Mouse (Mus musculus): ENCODE measurements around the gene Olfr837. TPM values are rescaled to one million over a fixed set of nuclear protein-coding genes. Genes with fewer than 3 reads are reported as not detected.

Gene Olfr837
- total RNA-seq (2023): not detected

DNA sequence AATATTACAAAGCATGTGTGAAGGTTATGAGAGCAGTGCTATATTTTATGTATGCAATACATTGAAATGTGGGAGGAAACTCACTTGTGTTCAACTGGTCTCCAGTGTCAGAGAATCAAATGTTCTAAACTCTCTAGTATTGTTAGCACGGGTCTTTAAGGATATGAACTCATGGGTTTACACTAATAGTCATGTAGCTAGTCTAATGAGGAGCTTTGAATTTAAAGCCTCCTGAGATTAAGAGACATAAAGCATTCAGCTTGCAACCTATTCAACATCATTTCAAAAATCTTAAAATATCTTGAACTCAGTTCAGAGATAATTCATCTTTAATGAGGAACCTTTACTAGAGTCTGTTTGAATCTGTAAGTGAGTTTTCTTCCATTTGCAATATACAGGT is at the start of gene Olfr837:
Gene Olfr837 (plus strand): TSS at position 301 of the 400 bp plus-strand sequence.

DNA sequence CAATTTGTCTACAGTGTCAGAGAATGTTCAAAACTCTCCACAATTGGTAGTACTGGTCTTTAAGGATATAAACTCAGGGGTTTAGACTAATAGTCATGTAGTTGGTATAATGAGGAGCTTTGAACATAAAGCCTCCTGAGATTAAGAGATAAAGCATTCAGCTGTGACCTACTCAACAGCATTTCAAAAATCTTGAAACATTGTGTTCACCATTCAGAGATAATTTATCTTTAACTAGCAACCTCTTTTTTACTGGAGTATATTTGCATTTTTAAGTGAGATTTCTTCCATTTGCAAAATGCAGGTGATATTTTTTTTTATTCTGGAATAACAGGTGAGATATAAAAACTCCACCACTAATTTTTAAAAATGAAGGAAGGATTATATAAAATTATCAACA is 16.0 kb upstream of the Olfr837 start, which contains the start of gene Olfr836:
Gene Olfr836 (plus strand): TSS at position 301 of the 400 bp plus-strand sequence.

DNA sequence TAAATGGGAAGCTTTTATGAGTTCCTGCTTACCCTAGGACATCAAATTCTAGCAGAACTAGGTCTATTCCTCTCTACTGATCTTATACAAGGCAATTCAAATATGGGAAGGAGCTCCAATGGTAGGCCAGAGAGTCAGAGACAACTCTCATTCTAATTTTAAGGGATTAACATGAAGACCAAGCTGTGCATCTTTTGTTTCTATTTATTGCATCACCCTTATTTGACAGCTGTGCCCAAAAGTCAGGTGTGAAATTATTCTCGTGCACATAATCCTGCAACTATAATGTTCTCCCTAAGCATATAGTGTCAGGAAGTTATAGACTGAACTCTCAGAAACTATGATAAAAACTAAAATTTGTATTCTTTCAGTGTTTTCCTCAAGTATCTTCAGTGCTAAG is 41.1 kb downstream of the Olfr837 start, which contains the start of gene Olfr839-ps1:
Gene Olfr839-ps1 (minus strand): TSS at position 101 of the 400 bp plus-strand sequence.

Other genes starting within 250 kb of the Olfr837 start
- not detected for gene Olfr832, start 199.2 kb upstream of the Olfr837 start, total RNA-seq (2023)
- not detected for gene Olfr834, start 148.3 kb upstream of the Olfr837 start, total RNA-seq (2023)
- gene Olfr835, start 103.6 kb upstream of the Olfr837 start, total RNA-seq (2023): not detected
- not detected for gene Olfr836, start 15.9 kb upstream of the Olfr837 start, total RNA-seq (2023)
- gene Olfr839-ps1, start 41.0 kb downstream of the Olfr837 start, total RNA-seq (2023): not detected
- gene Olfr843, start 115.7 kb downstream of the Olfr837 start, total RNA-seq (2023): not detected
- not detected for gene Olfr844, start 180.0 kb downstream of the Olfr837 start, total RNA-seq (2023)
- gene Olfr845, start 200.1 kb downstream of the Olfr837 start, total RNA-seq (2023): not detected
- gene Olfr846, start 227.7 kb downstream of the Olfr837 start, total RNA-seq (2023): not detected
- gene Olfr847, start 242.4 kb downstream of the Olfr837 start, total RNA-seq (2023): not detected